ENCODE assay signal across 29 mouse cellular contexts in the genomic region with DNA sequence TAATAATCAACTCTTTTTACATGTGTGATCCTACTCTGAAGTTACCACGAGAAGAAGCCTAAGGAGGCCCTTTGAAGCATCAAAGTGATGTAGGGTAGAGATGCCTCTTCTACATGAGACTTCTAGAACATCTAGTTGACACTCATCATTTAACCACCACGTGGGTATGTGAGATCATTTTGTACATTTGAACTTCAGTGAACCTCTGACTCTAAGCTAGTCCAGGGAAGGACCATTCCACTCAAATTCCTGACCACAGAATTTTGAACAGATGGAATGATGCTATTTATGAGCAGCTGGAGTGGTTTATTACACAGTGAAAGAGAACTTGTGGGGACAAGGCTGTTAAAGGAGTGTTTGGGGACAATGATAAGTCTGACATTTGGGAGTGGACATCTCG. TPM values are rescaled to one million over a fixed set of nuclear protein-coding genes. Genes with fewer than 3 reads are reported as not detected.
DNase-seq lines count a peak whose midpoint lies in the region; ATAC-seq lines count a peak whose summit lies in the region.
"Had no signal": no experiment of that assay in that cellular context is flagged by ENCODE, and none has a peak within 500 bp of the region (broad histone marks: within the 10 kb centered on the region; RNA-seq: fewer than 3 reads in every experiment).

No protein-coding gene starts in this region.

- no peaks in the 10 kb centered on the region for H3K9me3 ChIP-seq in liver, embryonic 15.5 days (replicated peaks)
- no peaks in the 10 kb centered on the region for H3K9me3 ChIP-seq in liver, embryonic 11.5 days (ENCODE audit: control insufficient read depth, low read length)
- H3K9me3 ChIP-seq: forebrain, embryonic 10.5 days; forebrain, embryonic 13.5 days; heart, embryonic 12.5 days; heart, embryonic 15.5 days; hindbrain, embryonic 10.5 days had no signal

- 45% methylated on average over 3 of the region's 3 CpGs for WGBS in liver, embryonic 15.5 days (ENCODE audit: insufficient replicate concordance)
- WGBS in liver, embryonic 11.5 days: 63% methylated on average over 3 of the region's 3 CpGs

- H3K9ac ChIP-seq in liver, embryonic 15.5 days: no peak overlapping the region
- no peak overlapping the region for H3K9ac ChIP-seq in liver, embryonic 11.5 days (ENCODE audit: low read depth, low read length)
- H3K9ac ChIP-seq: forebrain, embryonic 13.5 days; heart, embryonic 12.5 days; heart, embryonic 15.5 days; hindbrain, embryonic 14.5 days had no signal

- no peaks in the 10 kb centered on the region for H3K36me3 ChIP-seq in liver, embryonic 15.5 days (replicated peaks)
- no peaks in the 10 kb centered on the region for H3K36me3 ChIP-seq in liver, embryonic 11.5 days (ENCODE audit: control insufficient read depth, insufficient read depth, low read length)
- H3K36me3 ChIP-seq: forebrain, embryonic 10.5 days; heart, embryonic 12.5 days; heart, embryonic 15.5 days; hindbrain, embryonic 10.5 days had no signal

- peak; percentile 10 for DNase-seq in heart, adult 11 months
- no peak for DNase-seq in heart, adult 18-20 months
- DNase-seq in liver, embryonic 11.5 days (ENCODE audit: low spot score): no peak
- DNase-seq in 3T3-L1 (ENCODE audit: low read depth, low spot score): peak; percentile 41
- no peak for DNase-seq in cerebellum, postnatal 10 days
- DNase-seq: adrenal gland, adult 8-10 months; adrenal gland, postnatal 25 days; B cell, adult 2 months; cerebellum, adult 11-12 months; cerebellum, adult 8-10 months; cerebellum, postnatal 14 days; gastrocnemius, postnatal 10 days; gastrocnemius, postnatal 36 days; heart, postnatal 10 days; heart, postnatal 36 days had no signal

- no peak for ATAC-seq in liver, embryonic 15.5 days (ENCODE audit: insufficient read depth)
- no peak for ATAC-seq in liver, embryonic 11.5 days (replicated peaks; ENCODE audit: low FRiP score)
- ATAC-seq: activated CD4-positive, CD25-positive, alpha-beta regulatory T cell, adult 4 months; CD4-positive, CD25-positive, alpha-beta regulatory T cell, adult 4 months; forebrain, embryonic 13.5 days; forebrain, embryonic 16.5 days; hindbrain, postnatal 0 days; inflammation-experienced regulatory T-cells, adult 6 months had no signal

- H3K4me3 ChIP-seq in liver, embryonic 15.5 days (replicated peaks): no peak overlapping the region
- no peak overlapping the region for H3K4me3 ChIP-seq in liver, embryonic 11.5 days (ENCODE audit: low read depth, low read length)
- H3K4me3 ChIP-seq: forebrain, embryonic 10.5 days; forebrain, embryonic 13.5 days; heart, embryonic 12.5 days; heart, embryonic 15.5 days; hindbrain, embryonic 10.5 days had no signal

- H3K4me1 ChIP-seq in liver, embryonic 15.5 days (replicated peaks): peaks cover 71% of the 10 kb centered on the region
- peaks cover 57% of the 10 kb centered on the region for H3K4me1 ChIP-seq in liver, embryonic 11.5 days (replicated peaks; ENCODE audit: control insufficient read depth, insufficient read depth, low read length)

- H3K27me3 ChIP-seq in liver, embryonic 15.5 days: no peaks in the 10 kb centered on the region
- no peaks in the 10 kb centered on the region for H3K27me3 ChIP-seq in liver, embryonic 11.5 days (replicated peaks; ENCODE audit: control insufficient read depth, insufficient read depth, low read length)
- H3K27me3 ChIP-seq: heart, embryonic 15.5 days had no signal

- H3K4me2 ChIP-seq in liver, embryonic 15.5 days: no peak overlapping the region
- no peak overlapping the region for H3K4me2 ChIP-seq in liver, embryonic 11.5 days
- H3K4me2 ChIP-seq: forebrain, embryonic 13.5 days; heart, embryonic 12.5 days; heart, embryonic 15.5 days; hindbrain, embryonic 14.5 days had no signal

- H3K27ac ChIP-seq in liver, embryonic 15.5 days (replicated peaks): peak overlapping the region; percentile 7; the same call in 1 of the 2 replicates
- H3K27ac ChIP-seq in liver, embryonic 11.5 days (ENCODE audit: low read depth, low read length): no peak overlapping the region
- H3K27ac ChIP-seq: hindbrain, embryonic 14.5 days; hindbrain, postnatal 0 days had no signal

RNA-seq across cellular contexts. Expression of gene Rtp4, which starts 17.6 kb away (rescaled TPM):
- 1 to 10 TPM; 4.4 to 4.8 TPM for total RNA-seq in heart, adult 18-20 months (2021)
- polyA plus RNA-seq in liver, embryonic 15.5 days (2015; fragmentation: Nextera tagmentation; extraction: Ambion mirVana): 6.3 and 9.9 TPM in 2 replicates
- polyA plus RNA-seq in liver, embryonic 11.5 days (2014; fragmentation: Nextera tagmentation; extraction: Ambion mirVana): 4.2 and 4.6 TPM in 2 replicates
- total RNA-seq: MEL had no signal

RNA-seq across cellular contexts. Expression of gene Masp1, which starts 18.1 kb away (rescaled TPM):
- total RNA-seq in heart, adult 18-20 months (2021): 10 to 100 TPM; 11.6 to 13.4 TPM
- 21.7 and 24.9 TPM in 2 replicates for polyA plus RNA-seq in liver, embryonic 15.5 days (2015; fragmentation: Nextera tagmentation; extraction: Ambion mirVana)
- polyA plus RNA-seq in liver, embryonic 11.5 days (2014; fragmentation: Nextera tagmentation; extraction: Ambion mirVana): 21.6 and 23.1 TPM in 2 replicates
- total RNA-seq: granulocyte monocyte progenitor cell, adult 5-6 weeks; MEL had no signal
- polyA plus RNA-seq: activated CD4-positive, CD25-positive, alpha-beta regulatory T cell, adult 4 months; CD4-positive, CD25-positive, alpha-beta regulatory T cell, adult 4 months; inflammation-experienced regulatory T-cells, adult 6 months had no signal

Comparison
In these comparisons a context has a peak if more than half of its experiments do, and no peak if none do; other contexts are left out.
1. DNase-seq: peak in heart, adult 11 months (single experiment) and 3T3-L1 (single experiment); none in heart, adult 18-20 months (0 of 2), liver, embryonic 11.5 days (single experiment) and cerebellum, postnatal 10 days (0 of 2).